Mouse (Mus musculus): ENCODE results near the gene Khk. TPM values are rescaled to one million over a fixed set of nuclear protein-coding genes. Genes with fewer than 3 reads are reported as not detected.

Khk gene
- total RNA-seq, 2 experiments from 2014 or later: 27.1 to 28.5 TPM

- DNase-seq: peak; percentile 68 to 84
These were observed 47.2 kb downstream of the Khk start, which contains the start of gene Tcf23 for GRCm38 (mm10) chr5:30968416-30968815. Tcf23 (plus strand) TSS chr5:30968662.

- peak; percentile 14 to 38 for DNase-seq
These were observed 48.2 kb downstream of the Khk start for GRCm38 (mm10) chr5:30969440-30969839.

- peak; percentile 60 to 75 for DNase-seq
These were observed 53.8 kb downstream of the Khk start for GRCm38 (mm10) chr5:30974870-30975656.

Other genes with a start within 250 kb of the Khk start
- under 1 TPM; 0.72 to 0.82 TPM for gene Dpysl5, start 209.9 kb upstream of the Khk start, total RNA-seq (2021)
- gene Mapre3, start 106.8 kb upstream of the Khk start, total RNA-seq (2021): 10 to 100 TPM; 37.0 to 42.8 TPM
- gene Tmem214, start 53.4 kb upstream of the Khk start, total RNA-seq (2021): 10 to 100 TPM; 34.4 to 38.6 TPM
- gene Agbl5, start 32.7 kb upstream of the Khk start, total RNA-seq (2021): 1 to 10 TPM; 7.2 to 7.3 TPM
- gene Ost4, start 13.6 kb upstream of the Khk start, total RNA-seq (2021): 100 to 1,000 TPM; 146 to 159 TPM
- gene Emilin1, start 8.0 kb upstream of the Khk start, total RNA-seq (2021): 10 to 100 TPM; 14.2 to 16.9 TPM
- under 1 TPM; 0.59 to 0.84 TPM for gene Cgref1, start 24.2 kb downstream of the Khk start, total RNA-seq (2021)
- 10 to 100 TPM; 84.3 to 84.7 TPM for gene Preb, start 38.9 kb downstream of the Khk start, total RNA-seq (2021)
- 1 to 10 TPM; 1.5 to 2.8 TPM for gene Tcf23, start 47.2 kb downstream of the Khk start, total RNA-seq (2021)
- gene Atraid, start 126.9 kb downstream of the Khk start, total RNA-seq (2021): 10 to 100 TPM; 47.6 to 52.2 TPM
- 10 to 100 TPM; 12.4 to 13.5 TPM for gene Slc5a6, start 127.5 kb downstream of the Khk start, total RNA-seq (2021)
- 10 to 100 TPM; 12.9 to 15.3 TPM for gene Cad, start 133.3 kb downstream of the Khk start, total RNA-seq (2021)
- gene Dnajc5g, start 184.9 kb downstream of the Khk start, total RNA-seq (2021): not detected
- gene Slc30a3, start 186.8 kb downstream of the Khk start, total RNA-seq (2021): not detected
- gene Trim54, start 195.3 kb downstream of the Khk start, total RNA-seq (2021): 100 to 1,000 TPM; 344 to 355 TPM
- gene Ucn, start 217.4 kb downstream of the Khk start, total RNA-seq (2021): not detected
- gene Mpv17, start 232.8 kb downstream of the Khk start, total RNA-seq (2021): 10 to 100 TPM; 43.4 to 49.2 TPM

All from heart, adult 18-20 months (tissue).